Mouse (Mus musculus) intestine, postnatal 0 days (tissue): Measurements from ENCODE around the gene Atxn1. TPM values are rescaled to one million over a fixed set of nuclear protein-coding genes. Genes with fewer than 3 reads are reported as not detected.

ENCODE experiments used
- ATAC-seq: fragments of 200-750 bp; cut with Nextera tagmentation; 2 replicates; pipeline ENCODE4 v1.8.0; 2017; ENCODE audit warnings: mild to moderate bottlenecking, moderate TSS enrichment, moderate library complexity
- H3K27ac ChIP-seq: fragments of 300-500 bp; sonication (generic); 2 replicates; pipeline ENCODE4 v1.5.1; 2014; ENCODE audit warnings: mild to moderate bottlenecking, low read depth, low read length, moderate library complexity
- H3K27me3 ChIP-seq: fragments of 300-500 bp; sonication (generic); replicated peaks from 2 replicates; pipeline ENCODE4 v1.6.1; 2014; ENCODE audit warnings: low read length, mixed read lengths; ENCODE audit not compliant: control insufficient read depth, insufficient read depth
- H3K36me3 ChIP-seq: fragments of 300-500 bp; sonication (generic); 2 replicates; pipeline ENCODE4 v1.6.1; 2014; ENCODE audit warnings: mild to moderate bottlenecking, moderate library complexity; ENCODE audit not compliant: control insufficient read depth, insufficient read depth
- H3K4me1 ChIP-seq: fragments of 300-500 bp; sonication (generic); replicated peaks from 2 replicates; pipeline ENCODE4 v1.6.1; 2014; ENCODE audit warnings: antibody characterized with exemption, low read length, mixed read lengths; ENCODE audit not compliant: control insufficient read depth, insufficient read depth
- H3K4me2 ChIP-seq: fragments of 300-500 bp; sonication (generic); replicated peaks from 2 replicates; pipeline ENCODE4 v1.6.1; 2014; ENCODE audit warnings: low read depth, mild to moderate bottlenecking, moderate library complexity
- H3K4me3 ChIP-seq: fragments of 300-500 bp; sonication (generic); 2 replicates; pipeline ENCODE4 v1.5.1; 2014; ENCODE audit warnings: low read depth, low read length
- H3K9ac ChIP-seq: fragments of 300-500 bp; sonication (generic); 2 replicates; pipeline ENCODE4 v1.6.1; 2014; ENCODE audit warnings: mild to moderate bottlenecking, low read depth, low read length
- H3K9me3 ChIP-seq: fragments of 300-500 bp; sonication (generic); 2 replicates; pipeline ENCODE4 v1.6.1; 2016; ENCODE audit warnings: mixed run types; ENCODE audit not compliant: control insufficient read depth
- CTCF ChIP-seq: sonication (generic); IDR thresholded peaks from 2 replicates; pipeline ENCODE4 v1.5.1; 2016; ENCODE audit warnings: low read depth, mild to moderate bottlenecking, control low read depth, antibody characterized with exemption, moderate library complexity
- WGBS: fragments of 180-500 bp; shearing (Covaris S2); extraction: QIAGEN DNeasy Blood & Tissue Kit; methylation state at CpG from one replicate; pipeline ENCODE4 v1.1.7; 2014; 5-methylcytosine and 5-hydroxymethylcytosine counted together
- polyA plus RNA-seq: library from polyadenylated mRNA; unstranded; fragments of >200 nt; fragmentation: Nextera tagmentation; extraction: Ambion mirVana; gene quantifications from 2 replicates; pipeline ENCODE4 v1.2.1, GENCODE M21; 2015

Atxn1 gene
- polyA plus RNA-seq, 1 experiment from 2014 or later, result 6.1 TPM

DNA sequence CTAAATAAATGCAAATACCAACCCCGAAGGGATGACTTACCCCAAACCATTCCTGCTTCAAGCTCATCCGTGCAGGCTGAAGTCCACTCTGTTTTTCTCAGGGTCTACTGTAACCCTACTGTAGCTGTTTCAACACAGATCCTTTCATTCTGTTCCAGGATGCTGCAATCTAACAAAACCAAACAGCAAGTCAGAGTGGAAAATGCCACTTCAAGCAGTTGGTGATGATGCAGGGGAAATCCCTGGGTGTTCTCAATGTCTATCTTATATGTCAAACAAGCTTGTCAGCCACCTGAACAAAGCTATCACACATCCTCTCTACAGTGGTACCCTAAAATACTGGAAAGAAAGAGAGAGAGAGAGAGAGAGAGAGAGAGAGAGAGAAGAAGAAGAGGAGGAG, 112.5 kb downstream of the Atxn1 start:
- Histone ChIP-seq H3K4me2 (no peak overlapping the region), H3K9me3 (no peaks in the 10 kb centered on the region), H3K4me3 (no peak overlapping the region), H3K27ac (no peak overlapping the region), H3K27me3 (no peaks in the 10 kb centered on the region), H3K9ac (no peak overlapping the region), H3K4me1 (no peaks in the 10 kb centered on the region), H3K36me3 (no peaks in the 10 kb centered on the region)
- TF ChIP-seq CTCF, result no peak
- WGBS, result 69% methylated on average over 2 of the region's 2 CpGs
- ATAC-seq, result no peak

DNA sequence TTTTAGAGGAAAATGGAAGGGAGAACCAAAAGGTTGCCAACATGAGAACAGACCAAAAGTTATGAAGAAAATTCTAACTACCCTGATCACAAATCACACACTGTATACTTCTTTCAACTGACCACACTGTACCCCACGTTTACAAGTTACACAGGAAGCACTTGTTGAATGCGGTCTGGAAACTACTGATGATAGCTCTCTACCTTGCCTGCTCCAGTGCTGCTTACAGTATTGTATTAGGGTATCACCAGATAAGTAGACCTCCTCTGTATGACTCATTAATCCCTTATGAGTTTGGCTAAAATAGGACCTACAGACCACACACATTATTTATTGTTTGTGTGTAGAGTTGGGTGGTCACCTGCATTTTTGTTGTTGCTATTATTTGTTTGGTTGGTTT, 113.1 kb downstream of the Atxn1 start:
- no peaks in the 10 kb centered on the region for H3K36me3 ChIP-seq
- ATAC-seq, result no peak
- H3K9ac ChIP-seq, result no peak overlapping the region
- TF ChIP-seq CTCF, result no peak
- no peaks in the 10 kb centered on the region for H3K9me3 ChIP-seq
- no peaks in the 10 kb centered on the region for H3K27me3 ChIP-seq
- H3K27ac ChIP-seq, result no peak overlapping the region
- no peak overlapping the region for H3K4me3 ChIP-seq
- H3K4me2 ChIP-seq, result no peak overlapping the region
- no peaks in the 10 kb centered on the region for H3K4me1 ChIP-seq
- 72% methylated on average over 2 of the region's 2 CpGs for WGBS

DNA sequence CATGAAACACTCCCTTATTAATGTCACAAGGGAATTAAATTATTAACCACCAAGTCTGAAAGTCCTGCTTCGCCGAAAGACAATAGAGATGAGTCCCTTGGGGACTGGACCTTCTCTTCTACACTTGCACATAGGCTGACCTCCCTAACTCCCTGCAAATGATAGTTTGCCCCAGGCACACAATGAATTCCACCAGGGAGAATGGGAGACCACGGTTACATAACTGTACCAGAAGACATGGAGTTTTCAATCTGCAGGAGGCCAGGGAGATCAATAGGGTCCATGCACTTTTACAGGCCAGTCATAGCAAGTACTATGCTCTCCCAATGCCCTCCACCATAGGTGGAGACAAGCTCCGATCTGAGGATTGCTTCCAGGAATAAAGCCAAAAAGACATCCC, 113.7 kb downstream of the Atxn1 start:
- Histone ChIP-seq H3K36me3 (no peaks in the 10 kb centered on the region), H3K27me3 (no peaks in the 10 kb centered on the region), H3K4me3 (no peak overlapping the region), H3K9me3 (no peaks in the 10 kb centered on the region), H3K9ac (no peak overlapping the region), H3K4me2 (no peak overlapping the region), H3K4me1 (no peaks in the 10 kb centered on the region), H3K27ac (no peak overlapping the region)
- WGBS, result 82% methylated on average over 4 of the region's 4 CpGs
- ATAC-seq, result no peak
- no peak for TF ChIP-seq CTCF

DNA sequence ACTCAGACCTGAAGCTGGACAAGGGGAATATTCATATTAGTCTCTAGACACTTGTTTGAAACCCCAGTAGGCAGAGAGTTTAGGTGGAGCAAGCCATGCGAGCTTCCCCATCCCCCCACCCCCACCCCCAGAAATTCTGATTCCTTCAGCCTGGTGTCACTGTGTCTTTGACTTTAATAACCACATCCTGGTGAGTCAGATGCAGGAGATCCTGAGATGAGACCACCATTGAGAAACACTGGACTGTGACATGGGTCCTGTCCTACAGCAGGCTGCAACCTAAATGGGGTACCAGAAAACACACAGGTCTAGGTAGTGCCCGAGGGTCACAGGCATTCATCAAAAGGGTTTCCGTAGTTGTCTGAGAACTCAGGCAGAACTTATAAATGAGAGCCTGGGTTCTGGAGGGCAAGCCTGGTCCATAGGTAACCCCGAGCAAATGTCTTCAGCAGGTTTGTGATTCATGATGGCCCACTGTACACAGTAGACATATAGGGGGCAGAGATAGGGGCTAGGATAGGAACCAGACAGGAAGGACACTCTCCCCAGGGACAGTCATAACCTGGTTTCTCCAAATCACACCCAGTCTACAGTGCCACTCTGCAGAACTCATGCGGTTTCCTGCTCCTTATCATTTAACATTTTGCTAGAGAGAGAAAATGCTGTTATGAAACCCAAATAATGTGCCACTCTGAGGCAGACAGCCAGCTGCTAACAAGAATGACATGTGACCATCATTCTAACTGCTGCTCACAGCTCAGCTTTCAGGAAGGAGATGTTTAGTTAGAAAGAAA, 114.4 kb downstream of the Atxn1 start:
- 84% methylated on average over 5 of the region's 5 CpGs for WGBS
- H3K27me3 ChIP-seq, result no peaks in the 10 kb centered on the region
- H3K4me2 ChIP-seq, result no peak overlapping the region
- H3K27ac ChIP-seq, result no peak overlapping the region
- no peak overlapping the region for H3K9ac ChIP-seq
- H3K4me3 ChIP-seq, result no peak overlapping the region
- H3K4me1 ChIP-seq, result no peaks in the 10 kb centered on the region
- no peak for TF ChIP-seq CTCF
- no peaks in the 10 kb centered on the region for H3K9me3 ChIP-seq
- no peaks in the 10 kb centered on the region for H3K36me3 ChIP-seq
- ATAC-seq, result no peak

DNA sequence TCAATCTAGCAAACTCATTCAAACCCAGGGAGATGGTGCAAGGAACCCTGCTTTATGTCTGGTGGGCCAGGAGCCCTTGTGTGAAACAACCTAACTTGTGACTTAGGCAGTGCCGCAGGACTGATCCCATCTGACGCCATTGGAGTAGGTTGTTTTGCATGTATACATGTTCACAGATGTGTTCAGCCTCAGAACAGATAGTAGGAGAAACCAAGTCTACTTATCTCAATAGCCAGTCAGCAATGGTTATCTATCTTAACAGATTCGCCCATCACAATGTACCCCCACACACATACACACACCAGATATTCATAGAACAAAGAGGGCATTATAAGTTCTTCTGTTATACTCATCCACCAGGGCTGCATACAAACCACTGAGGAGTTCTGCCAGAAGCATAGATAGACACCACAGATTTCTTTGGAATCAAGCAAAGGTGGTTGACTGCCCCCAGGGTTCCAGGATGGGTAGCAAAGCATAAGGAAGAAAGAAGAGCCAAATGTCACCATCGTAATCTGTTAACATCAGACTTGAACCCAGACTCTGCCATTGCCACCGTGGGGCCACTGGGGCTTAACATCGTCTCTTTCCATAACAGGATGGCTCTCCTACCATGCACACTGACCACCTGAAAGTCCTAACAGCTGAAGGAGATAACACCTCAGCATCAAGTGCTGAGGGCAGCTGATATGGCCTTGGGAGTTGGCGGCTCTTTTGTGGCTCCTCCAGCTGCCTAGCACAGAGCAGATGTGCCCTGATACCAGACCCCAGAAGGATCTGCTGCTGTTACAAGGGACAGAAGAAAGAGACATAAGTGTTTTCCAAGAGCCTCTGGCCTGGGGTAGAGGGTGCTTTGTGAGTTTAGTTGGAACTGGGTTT, 115.4 kb downstream of the Atxn1 start:
- H3K4me2 ChIP-seq, result no peak overlapping the region
- TF ChIP-seq CTCF, result no peak
- no peaks in the 10 kb centered on the region for H3K9me3 ChIP-seq
- no peak for ATAC-seq
- 88% methylated on average over 7 of the region's 7 CpGs for WGBS
- no peak overlapping the region for H3K9ac ChIP-seq
- no peak overlapping the region for H3K4me3 ChIP-seq
- H3K36me3 ChIP-seq, result no peaks in the 10 kb centered on the region
- H3K27me3 ChIP-seq, result no peaks in the 10 kb centered on the region
- no peak overlapping the region for H3K27ac ChIP-seq
- H3K4me1 ChIP-seq, result no peaks in the 10 kb centered on the region

DNA sequence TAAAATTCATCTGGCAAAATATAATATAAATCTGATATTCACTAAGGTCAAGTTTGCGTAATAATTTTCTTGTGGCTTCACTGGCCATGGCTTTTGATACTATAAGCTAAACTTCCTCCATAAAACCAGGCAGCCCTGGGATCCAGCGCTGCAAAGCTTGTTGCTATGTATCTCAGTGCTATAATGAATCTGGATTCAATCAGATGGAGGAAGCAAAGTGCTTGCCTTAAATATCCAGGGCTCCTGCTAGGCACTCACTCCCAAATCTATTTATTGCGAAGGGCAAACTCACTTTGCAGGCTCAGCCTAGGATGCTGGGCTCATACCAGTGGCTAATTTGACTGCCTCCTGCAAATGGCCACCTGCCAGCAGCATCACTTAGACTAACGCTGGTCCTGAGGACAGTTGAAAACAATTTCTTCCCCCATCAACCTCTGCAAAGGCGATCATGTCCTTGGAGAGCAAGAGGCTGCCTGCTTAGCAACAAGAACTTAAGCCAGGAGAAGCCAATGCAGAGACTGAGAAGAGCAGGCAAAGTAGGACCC, 122.2 kb downstream of the Atxn1 start:
- no peak for TF ChIP-seq CTCF
- Histone ChIP-seq H3K9me3 (no peaks in the 10 kb centered on the region), H3K27me3 (no peaks in the 10 kb centered on the region), H3K4me2 (no peak overlapping the region), H3K4me3 (no peak overlapping the region), H3K4me1 (no peaks in the 10 kb centered on the region), H3K27ac (no peak overlapping the region), H3K9ac (no peak overlapping the region), H3K36me3 (no peaks in the 10 kb centered on the region)
- 74% methylated on average over 5 of the region's 5 CpGs for WGBS
- no peak for ATAC-seq
